Mouse (Mus musculus) myocyte (in vitro differentiated cells): Measurements from ENCODE around the gene Prkcg.

Experiments used
- E2F4 ChIP-seq: IDR thresholded peaks from one replicate; pipeline ENCODE4 v1.6.1; 2011; ENCODE audit warnings: mild to moderate bottlenecking, control low read depth, moderate library complexity; ENCODE audit not compliant: insufficient read depth
- MAX ChIP-seq: IDR thresholded peaks from one replicate; pipeline ENCODE4 v1.6.1; 2011; ENCODE audit warnings: low read depth, mild to moderate bottlenecking, control low read depth
- MYOD1 ChIP-seq, 3 experiments: IDR thresholded peaks; one replicate each; pipeline ENCODE4 v1.6.1; 2011; ENCODE audit warnings: control low read depth in 2 of 3, low read depth in 2 of 3, mild to moderate bottlenecking in 2 of 3, moderate library complexity in 1 of 3; ENCODE audit not compliant: insufficient read length in 2 of 3, control insufficient read depth in 1 of 3
- MYOG ChIP-seq, 3 experiments: IDR thresholded peaks; one replicate each; pipeline ENCODE4 v1.6.1; 2011; ENCODE audit warnings: control low read depth in 2 of 3, low read depth in 2 of 3, mild to moderate bottlenecking in 2 of 3; ENCODE audit not compliant: insufficient read length in 2 of 3, control insufficient read depth in 1 of 3, insufficient read depth in 1 of 3
- POLR2A ChIP-seq: IDR thresholded peaks from one replicate; pipeline ENCODE4 v1.6.1; 2011; ENCODE audit warnings: low read depth, mild to moderate bottlenecking, control low read depth, moderate library complexity; ENCODE audit not compliant: insufficient read length
- POLR2AphosphoS2 ChIP-seq: IDR thresholded peaks from one replicate; pipeline ENCODE4 v1.6.1; 2011; ENCODE audit warnings: low read depth, control low read depth; ENCODE audit not compliant: insufficient read length
- REST ChIP-seq: IDR thresholded peaks from one replicate; pipeline ENCODE4 v1.6.1; 2011; ENCODE audit warnings: mild to moderate bottlenecking, control low read depth, moderate library complexity; ENCODE audit not compliant: insufficient read depth, insufficient read length
- TCF12 ChIP-seq: IDR thresholded peaks from one replicate; pipeline ENCODE4 v1.6.1; 2011; ENCODE audit warnings: mild to moderate bottlenecking, control low read depth; ENCODE audit not compliant: poor library complexity, insufficient read depth, severe bottlenecking
- USF1 ChIP-seq: IDR thresholded peaks from one replicate; pipeline ENCODE4 v1.6.1; 2011; ENCODE audit warnings: low read depth, mild to moderate bottlenecking, control low read depth, moderate library complexity

DNA sequence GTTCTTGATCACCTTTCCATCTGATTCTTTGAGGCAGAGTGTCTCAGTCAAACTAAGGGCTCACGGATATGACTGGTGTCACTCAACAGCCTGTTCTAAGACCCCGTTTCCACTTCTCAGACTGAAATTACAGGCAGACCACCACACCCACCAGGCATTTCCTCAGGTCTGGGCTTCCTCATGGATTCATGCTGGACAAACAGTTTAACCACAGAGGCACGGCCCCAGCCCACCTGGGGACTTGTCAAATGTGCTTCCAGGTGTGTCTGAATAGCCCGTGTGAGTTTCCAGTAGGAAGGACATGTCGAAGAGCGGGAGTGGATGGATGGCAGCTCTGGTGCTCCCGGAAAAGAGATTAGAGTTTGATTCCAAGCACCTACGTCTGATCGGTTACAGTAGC, 60.8 kb downstream of the Prkcg start:
- TF ChIP-seq POLR2A (no peak), USF1 (no peak), MAX (no peak), TCF12 (no peak), E2F4 (no peak), MYOD1 (IDR thresholded peaks at IDR 0.05; ENCODE audit: control insufficient read depth in 1 of 3, insufficient read length in 2 of 3, low read depth in 2 of 3) (no peak), POLR2AphosphoS2 (no peak), REST (no peak), MYOG (IDR thresholded peaks at IDR 0.05; ENCODE audit: control insufficient read depth in 1 of 3, insufficient read depth in 1 of 3, insufficient read length in 2 of 3, low read depth in 2 of 3) (no peak)
